Mouse (Mus musculus) right cerebral cortex, postnatal 10 days (tissue): ENCODE measurements around the gene Abcf2.

ENCODE experiments used
- DNase-seq, 2 experiments: peaks; one replicate each; pipeline ENCODE4 v3.0.0; 2021; ENCODE audit warnings: low spot score in 2 of 2

Gene Abcf2

DNA sequence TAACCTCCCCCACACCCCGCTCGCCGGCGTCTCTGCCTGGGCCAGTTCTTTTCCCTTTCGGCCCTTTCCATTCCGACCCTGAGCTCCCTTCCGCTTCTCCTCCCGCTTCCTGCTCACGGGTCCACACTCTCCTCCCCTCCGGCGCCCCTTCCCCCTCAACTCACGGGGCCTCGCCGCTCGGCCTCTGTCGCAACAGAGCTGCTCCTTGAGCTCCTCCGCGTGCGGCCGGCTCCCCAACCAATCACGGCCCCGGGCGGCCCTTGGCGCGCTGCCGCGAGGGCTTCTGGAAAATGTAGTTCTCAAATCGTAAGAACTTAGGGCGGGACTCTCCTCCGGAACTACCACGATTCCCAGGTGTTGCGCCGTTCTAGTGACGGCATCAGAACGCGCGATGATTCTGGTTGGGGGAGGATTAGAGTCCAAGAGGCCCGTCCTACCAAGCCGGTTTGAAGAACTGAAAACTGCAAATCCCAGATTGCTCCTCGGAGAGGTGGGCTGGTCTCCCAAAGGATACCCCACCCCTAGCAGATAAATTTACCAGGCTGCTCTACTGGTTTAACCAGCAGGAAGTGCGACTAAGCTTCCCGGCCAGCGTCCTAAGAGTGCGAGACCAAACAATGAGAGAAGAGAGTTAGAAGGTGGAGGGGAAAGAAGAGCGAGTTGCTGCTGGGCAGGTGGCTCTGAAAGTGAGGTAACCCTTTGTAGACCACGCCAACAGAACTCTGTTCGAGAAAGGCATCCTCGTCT is at the start of gene Abcf2:
Gene Abcf2 (minus strand): TSS at position 285 of the 747 bp plus-strand sequence.
- DNase-seq = peak; percentile 100

DNA sequence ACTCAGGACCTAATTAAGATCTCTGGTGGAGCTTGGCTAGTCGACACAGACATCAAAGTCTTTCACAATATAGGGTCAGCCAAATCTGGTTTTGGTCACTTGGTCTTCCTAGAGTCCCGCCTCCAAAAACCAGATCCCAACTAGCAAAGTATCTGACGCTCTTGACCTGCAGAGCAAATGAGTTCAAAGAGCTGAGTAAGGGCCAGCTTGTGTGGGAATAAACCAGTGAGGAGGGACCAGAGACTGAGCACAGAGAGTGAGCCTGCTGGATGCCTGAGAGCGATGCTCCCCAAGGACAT is 47.5 kb upstream of the Abcf2 start:
- no peak for DNase-seq

DNA sequence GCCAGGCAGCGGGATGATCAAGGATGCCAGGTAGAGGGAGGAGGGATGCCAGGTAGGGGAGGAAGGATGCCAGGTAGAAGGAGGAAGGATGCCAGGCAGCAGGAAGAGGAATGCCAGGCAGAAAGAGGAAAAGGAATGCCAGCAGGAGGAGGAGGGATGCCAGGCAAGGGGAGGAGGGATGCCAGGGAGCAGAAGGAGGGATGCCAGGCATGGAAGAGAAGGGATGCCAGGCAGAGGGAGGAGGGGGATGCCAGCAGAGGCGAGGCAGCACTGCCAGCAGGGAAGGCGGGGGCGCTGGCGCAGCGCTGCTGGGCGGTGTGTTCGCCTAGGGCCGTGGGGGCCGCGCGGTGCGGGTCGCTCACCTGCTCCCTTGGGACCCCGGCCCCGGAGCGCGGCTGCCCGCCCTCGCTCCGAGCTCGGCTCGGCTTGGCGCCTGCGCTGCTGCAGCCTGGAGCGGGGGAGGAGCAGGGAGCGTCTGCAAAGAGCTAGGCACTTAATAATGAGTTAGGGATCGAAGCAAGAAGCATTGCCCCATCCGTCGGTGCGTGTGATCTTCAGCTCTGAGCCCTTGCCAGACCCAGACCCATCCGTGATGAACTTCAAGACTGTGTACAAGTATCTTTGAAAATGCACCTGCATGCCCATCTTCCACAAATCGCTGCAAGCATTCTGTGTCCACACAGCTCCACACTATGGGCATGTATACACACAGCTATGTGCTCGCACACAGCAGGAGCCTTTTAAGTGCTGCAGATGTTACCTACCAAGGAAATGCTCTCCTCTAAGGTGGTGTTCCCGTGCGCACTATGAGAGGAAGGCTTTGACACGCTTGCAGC is 46.9 kb upstream of the Abcf2 start, which contains the start of gene Smarcd3:
Gene Smarcd3 (minus strand): TSS at position 426 of the 836 bp plus-strand sequence.
- peak; percentile 82 to 85 for DNase-seq

GRCm38 (mm10) chr5:24623041-24623985 is 46.0 kb upstream of the Abcf2 start:
- peak; percentile 57 to 61 for DNase-seq

- DNase-seq = no peak
These were observed 45.2 kb upstream of the Abcf2 start for GRCm38 (mm10) chr5:24622386-24623040.

DNA sequence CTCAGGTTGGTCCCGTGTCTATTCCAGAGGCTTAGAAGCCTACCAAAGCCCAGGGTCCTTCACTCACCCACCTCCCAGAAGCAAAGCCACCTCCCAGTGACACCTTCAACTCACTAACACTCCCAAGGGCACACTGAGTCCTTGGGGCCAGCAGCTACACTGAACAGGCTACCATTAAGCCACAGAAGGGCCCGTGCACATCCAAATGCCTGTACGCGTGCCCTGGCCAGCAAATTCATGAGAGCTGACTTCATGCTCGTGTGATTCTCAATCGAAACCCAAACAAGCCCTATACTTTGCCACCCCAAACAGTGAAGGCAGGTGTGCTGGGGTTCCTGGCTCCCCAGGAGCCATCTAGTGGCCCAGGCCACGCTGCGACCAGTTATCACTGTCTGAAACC is 43.4 kb upstream of the Abcf2 start:
- DNase-seq = peak in 1 of 2 experiments; percentile 31

- no peak for DNase-seq
These were observed 42.8 kb upstream of the Abcf2 start for GRCm38 (mm10) chr5:24620116-24620515.

DNA sequence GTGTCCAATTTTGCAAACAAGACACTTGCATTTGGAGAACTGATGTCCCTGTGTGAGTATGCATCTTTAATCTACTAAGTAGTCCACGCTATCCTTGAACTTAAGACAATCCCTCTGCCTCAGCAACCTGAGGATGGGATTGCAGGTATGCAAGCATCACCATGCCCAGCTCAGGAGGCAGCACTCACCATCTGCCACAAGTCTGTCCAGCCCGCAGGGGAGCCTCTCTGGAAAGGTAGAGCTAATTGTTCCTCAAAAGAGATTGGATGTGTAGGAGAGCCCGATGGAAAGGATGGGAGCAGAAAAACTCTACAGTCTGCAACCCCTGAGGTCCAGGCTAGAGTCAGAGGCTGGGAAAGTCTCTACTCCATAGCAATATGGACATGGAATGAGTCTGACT is 41.7 kb upstream of the Abcf2 start:
- no peak for DNase-seq

DNA sequence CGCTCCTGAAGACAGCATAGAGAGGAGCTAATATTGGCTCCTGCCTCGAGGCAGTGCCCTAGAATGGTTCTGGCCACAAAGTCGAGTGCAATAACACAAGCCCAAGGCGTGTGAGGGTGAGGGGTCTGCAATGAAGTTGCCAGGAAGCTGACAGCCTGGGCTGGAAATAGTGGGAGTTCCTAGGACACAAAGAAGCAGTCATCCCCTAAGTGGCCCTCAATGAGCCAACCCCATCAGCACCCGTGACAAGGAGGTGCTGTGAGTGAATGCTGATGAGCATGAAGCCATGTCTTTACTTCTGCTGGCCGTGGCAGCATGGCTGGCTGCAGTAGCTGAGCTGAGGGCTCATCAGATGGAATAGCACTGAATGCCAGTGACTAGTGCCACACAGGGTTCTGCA is 37.8 kb upstream of the Abcf2 start:
- peak in 1 of 2 experiments; percentile 41 for DNase-seq

DNA sequence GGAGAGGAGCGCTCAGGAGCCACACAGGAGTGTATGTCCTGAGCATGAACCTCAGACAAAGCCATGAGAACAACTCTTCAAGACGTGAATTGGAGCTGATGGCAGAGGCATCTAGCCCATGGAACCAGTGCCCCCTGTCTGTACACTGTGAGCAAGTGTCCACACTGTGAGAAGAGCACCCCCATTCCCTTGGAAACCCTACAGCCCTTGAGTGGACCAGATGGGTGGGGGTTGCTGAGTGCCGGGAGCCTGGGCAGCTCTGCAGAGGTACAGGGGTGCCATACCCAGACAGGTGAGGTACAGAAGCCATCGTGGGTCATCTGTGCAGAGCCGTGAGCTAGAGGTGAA is 35.0 kb upstream of the Abcf2 start:
- no peak for DNase-seq

DNA sequence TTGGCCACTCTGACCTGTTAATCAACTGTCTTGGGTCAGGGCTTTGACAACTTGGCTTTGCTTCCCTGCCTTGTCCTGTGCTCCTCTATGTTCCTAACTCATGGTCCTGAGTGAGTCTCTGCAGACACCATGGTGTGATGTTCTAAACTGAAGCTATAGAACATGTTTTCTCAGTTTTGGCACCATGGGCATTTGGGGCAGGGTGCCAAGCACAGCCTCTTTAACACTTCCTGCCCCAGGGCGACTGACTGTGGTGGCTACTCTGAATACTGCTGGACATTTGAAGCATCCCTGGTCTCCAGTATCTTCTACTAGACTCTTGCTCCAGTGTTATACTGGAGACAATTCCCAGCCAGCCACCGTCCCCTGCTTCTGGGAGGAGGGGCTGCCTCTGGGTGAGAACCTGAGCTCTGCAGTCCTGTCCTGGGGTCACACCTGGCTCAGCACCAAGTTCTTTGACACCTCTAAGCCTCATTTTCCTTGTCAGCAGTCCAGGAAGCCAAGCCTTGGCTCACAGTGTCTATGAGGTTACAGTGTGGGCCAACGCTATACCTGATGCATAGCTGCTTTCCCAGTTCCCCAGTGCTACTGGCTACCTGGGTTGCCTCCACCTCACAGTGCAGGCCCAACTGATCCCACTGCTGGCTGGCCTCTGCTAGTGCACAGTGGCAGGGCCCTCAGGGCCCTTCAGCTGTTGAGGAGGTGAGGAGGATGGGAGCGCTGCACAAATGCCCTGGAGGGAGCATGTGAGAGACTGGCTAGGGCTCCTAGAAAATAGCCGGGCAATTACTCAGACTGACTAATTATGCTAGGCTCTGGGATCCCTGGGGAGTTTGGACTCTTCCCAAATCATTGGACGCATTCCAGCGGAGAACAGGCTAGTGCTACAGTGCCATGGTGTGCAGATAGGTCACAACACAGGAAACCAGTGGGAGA is 34.4 kb upstream of the Abcf2 start:
- DNase-seq = peak; percentile 83 to 84

DNA sequence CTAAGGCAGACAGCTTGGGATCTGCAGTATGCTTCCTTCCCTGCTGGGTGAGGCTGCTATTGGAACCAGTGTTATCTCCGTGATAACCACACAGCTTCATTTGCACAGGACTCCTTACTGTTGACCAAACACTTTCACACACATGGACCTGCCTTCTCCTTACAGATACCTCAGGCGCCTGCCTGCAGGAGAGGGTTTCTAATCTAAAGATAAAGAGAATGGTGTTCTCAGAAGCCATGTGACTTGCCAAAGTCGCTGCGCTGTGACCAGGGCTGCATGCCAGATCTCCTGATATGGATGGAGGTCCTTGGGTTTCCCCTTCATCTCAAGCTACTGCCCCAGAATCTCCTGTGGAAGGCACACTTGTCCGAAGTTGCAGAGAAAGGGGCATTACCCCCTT is 32.1 kb upstream of the Abcf2 start:
- DNase-seq = no peak

GRCm38 (mm10) chr5:24605980-24606665 is 28.9 kb upstream of the Abcf2 start:
- DNase-seq = no peak

DNA sequence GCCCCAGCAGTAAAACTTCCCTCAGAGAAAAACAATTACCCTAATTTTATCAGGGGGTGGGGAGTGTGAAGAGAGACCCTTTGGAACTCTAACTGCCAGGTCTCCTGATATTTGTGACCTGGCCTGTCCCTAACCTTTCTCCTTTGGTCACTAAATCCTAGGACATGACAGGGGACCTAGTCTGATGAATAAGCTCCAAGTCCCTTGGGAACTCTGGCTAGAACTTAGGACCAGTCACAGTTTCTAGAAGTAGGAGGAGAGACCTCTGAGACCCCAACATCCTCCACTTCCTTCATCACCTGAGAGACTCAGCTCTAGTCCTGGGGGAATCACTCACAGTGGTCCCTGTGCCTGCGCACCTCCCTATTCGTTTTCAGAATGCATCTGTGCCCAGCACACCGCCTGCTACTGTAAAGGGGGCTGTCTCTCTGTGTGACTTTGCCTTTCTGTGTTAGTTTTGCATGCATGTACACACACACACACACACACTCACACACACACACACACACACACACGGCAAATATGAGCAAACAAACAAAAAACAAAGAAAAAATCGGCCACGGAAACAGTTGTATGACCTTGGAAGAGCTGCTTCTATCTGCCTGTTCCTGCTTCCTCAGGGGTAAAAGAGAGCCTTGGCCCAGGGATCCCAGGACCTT is 28.2 kb upstream of the Abcf2 start:
- no peak for DNase-seq

DNA sequence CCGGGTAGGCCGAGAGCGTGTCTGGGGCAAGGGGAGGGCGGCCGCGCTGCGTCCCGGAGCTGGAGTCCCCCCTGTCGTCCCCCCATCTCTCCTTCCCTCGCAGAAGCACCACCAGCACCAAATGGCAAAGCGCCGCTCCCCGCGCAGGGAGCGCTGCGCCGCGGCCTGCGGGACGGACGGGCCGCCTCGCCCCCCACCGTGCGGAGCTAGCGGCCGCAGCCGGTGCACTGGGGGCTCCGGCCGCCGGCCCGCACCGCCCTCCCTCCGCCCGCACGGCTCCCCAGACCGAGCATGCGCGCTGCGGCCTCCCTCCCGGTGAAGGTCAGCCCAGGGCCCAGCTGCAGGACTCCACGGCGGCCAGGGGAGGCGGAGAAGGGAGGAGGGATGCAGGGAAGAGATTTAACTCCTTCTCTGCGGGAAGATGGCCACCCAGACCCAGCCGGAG is 27.4 kb upstream of the Abcf2 start:
- DNase-seq = peak; percentile 87 to 89

DNA sequence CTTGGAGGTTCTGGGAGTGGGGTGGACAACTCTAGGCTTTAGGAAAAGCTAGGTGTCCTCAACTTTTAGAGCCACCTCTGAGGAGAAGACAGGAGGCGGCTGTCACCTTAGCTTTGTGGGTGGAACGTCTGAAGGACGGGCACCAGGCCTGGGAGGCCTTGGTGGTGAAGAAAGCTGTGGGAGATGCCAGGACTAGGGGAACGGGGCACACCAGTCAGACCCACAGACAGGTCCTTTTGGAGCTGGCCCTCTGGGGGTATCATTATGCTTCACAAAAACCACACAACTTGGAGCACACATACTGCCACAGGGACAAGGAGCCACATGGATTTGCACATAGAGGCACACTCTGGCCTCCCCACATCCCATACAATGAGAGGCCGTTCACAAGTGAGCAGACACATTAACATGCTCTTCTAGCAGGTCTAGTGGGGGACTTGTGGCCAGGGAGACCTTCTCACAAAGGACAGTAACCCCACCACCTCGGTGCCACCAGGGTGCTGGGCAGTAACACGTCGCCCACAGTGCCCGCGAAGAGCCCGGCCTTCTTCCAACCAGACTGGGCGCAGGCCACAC is 26.9 kb upstream of the Abcf2 start:
- peak in 1 of 2 experiments; percentile 30 for DNase-seq

DNA sequence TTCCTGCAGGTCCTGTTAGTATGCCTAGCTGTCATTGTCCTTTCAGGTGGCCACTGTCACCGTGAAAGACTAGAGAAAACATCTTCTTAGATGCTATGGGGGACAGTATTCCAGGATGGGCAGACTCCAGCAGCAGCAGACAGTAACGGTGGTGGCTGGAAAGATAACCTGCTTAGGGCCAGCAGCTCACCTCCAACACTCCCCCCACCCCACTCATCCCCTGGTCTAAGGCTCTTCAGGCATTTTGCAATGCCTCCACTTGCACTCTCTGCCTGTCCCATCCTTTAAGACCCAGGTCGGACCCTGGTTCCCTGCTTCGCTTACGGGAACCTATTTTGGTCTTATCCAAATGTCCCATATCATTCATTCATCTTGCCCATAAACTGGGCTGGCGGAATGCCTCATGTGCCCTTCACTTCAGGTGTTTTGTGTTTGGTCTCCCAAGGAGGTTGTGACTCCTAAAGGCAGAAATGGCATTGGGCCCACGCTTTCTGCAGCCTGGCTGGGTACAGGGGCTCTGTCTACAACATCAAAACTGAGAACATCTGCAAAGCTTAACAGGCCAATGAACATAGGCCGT is 26.3 kb upstream of the Abcf2 start:
- DNase-seq = no peak

- DNase-seq = peak; percentile 60 to 71
These were observed 25.6 kb upstream of the Abcf2 start for GRCm38 (mm10) chr5:24602751-24603343.
